Mouse (Mus musculus) kidney, embryonic 14.5 days (tissue): ENCODE results near the gene Tada1. TPM values are rescaled to one million over a fixed set of nuclear protein-coding genes. Genes with fewer than 3 reads are reported as not detected.

Source experiments
- ATAC-seq: fragments of 200-750 bp; cut with Nextera tagmentation; 2 replicates; pipeline ENCODE4 v1.8.0; 2017; ENCODE audit warnings: moderate number of reproducible peaks, mild to moderate bottlenecking, moderate TSS enrichment, moderate library complexity; ENCODE audit not compliant: low FRiP score, low TSS enrichment
- H3K27ac ChIP-seq: fragments of 300-500 bp; sonication (generic); 2 replicates; pipeline ENCODE4 v1.5.1; 2014; ENCODE audit warnings: low read depth, mild to moderate bottlenecking, low read length, moderate library complexity, mixed read lengths
- H3K27me3 ChIP-seq: fragments of 300-500 bp; sonication (generic); 2 replicates; pipeline ENCODE4 v1.6.1; 2014; ENCODE audit warnings: mild to moderate bottlenecking, low read length; ENCODE audit not compliant: control insufficient read depth, insufficient read depth
- H3K36me3 ChIP-seq: fragments of 300-500 bp; sonication (generic); 2 replicates; pipeline ENCODE4 v1.6.1; 2014; ENCODE audit warnings: low read length, mixed read lengths; ENCODE audit not compliant: control insufficient read depth, insufficient read depth
- H3K4me1 ChIP-seq: fragments of 300-500 bp; sonication (generic); 2 replicates; pipeline ENCODE4 v1.6.1; 2014; ENCODE audit warnings: low read length, mixed read lengths; ENCODE audit not compliant: control insufficient read depth, insufficient read depth
- H3K4me2 ChIP-seq: fragments of 300-500 bp; sonication (generic); replicated peaks from 2 replicates; pipeline ENCODE4 v1.6.1; 2014; ENCODE audit warnings: low read depth, mild to moderate bottlenecking, low read length
- H3K4me3 ChIP-seq: fragments of 300-500 bp; sonication (generic); 2 replicates; pipeline ENCODE4 v1.5.1; 2014; ENCODE audit warnings: mild to moderate bottlenecking, low read length
- H3K9ac ChIP-seq: fragments of 300-500 bp; sonication (generic); 2 replicates; pipeline ENCODE4 v1.6.1; 2014; ENCODE audit warnings: low read depth, mild to moderate bottlenecking, low read length, moderate library complexity
- H3K9me3 ChIP-seq: fragments of 300-500 bp; sonication (generic); 2 replicates; pipeline ENCODE4 v1.6.1; 2016; ENCODE audit warnings: low read length; ENCODE audit not compliant: control insufficient read depth
- WGBS: fragments of 180-500 bp; shearing (Covaris S2); extraction: QIAGEN DNeasy Blood & Tissue Kit; methylation state at CpG from one replicate; pipeline ENCODE4 v1.1.7; 2014; 5-methylcytosine and 5-hydroxymethylcytosine counted together
- polyA plus RNA-seq: library from polyadenylated mRNA; unstranded; fragments of >200 nt; fragmentation: Nextera tagmentation; extraction: Ambion mirVana; gene quantifications from 2 replicates; pipeline ENCODE4 v1.2.1, GENCODE M21; 2014

The Tada1 gene
- polyA plus RNA-seq, 1 experiment from 2014 or later: 62.9 TPM

DNA sequence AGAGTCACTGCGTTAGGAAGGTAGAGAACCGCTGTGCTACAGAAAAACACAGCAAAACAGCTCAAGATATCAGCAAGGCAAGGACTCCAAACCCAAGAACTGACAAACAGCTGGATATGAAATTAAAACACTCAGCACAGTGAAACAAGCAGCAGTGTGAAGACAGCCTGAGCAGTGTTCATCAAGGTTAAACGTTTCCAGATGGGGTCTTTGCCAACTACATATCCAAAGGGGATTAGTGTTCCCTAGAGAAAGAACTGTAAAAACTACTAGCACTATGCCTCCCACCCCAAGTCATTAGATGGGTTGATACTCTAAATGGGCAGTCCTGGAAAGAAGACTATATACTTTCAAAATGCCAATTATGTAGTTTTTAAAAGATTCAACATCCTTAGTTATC lies 29.6 kb upstream of the Tada1 start:
- H3K4me3 ChIP-seq: no peak overlapping the region
- no peaks in the 10 kb centered on the region for H3K27me3 ChIP-seq
- H3K9ac ChIP-seq: no peak overlapping the region
- ATAC-seq: no peak
- H3K4me1 ChIP-seq: no peaks in the 10 kb centered on the region
- no peaks in the 10 kb centered on the region for H3K36me3 ChIP-seq
- H3K27ac ChIP-seq: no peak overlapping the region
- H3K4me2 ChIP-seq: no peak overlapping the region
- WGBS: 62% methylated on average over 3 of the region's 3 CpGs
- H3K9me3 ChIP-seq: no peaks in the 10 kb centered on the region

DNA sequence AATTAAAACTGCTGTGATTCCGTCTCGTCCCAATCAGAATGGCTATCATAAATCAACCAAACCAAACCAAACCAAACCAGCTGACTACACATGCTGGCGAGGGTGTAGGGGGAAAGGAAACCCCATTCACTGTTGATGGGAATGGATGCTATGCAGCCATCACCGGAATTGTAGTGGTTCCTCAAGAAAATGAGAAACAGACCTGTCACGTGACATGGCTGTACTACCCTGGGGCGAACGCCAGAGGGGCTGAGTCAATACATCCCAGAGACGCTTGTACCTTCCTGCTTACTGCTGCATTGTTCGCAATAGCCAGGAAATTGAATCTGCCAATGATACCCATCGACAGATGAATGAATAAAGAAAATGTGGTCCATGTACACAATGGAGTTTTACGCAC lies 29.1 kb upstream of the Tada1 start:
- H3K4me3 ChIP-seq: no peak overlapping the region
- no peaks in the 10 kb centered on the region for H3K27me3 ChIP-seq
- H3K27ac ChIP-seq: no peak overlapping the region
- 70% methylated on average over 11 of the region's 11 CpGs for WGBS
- no peak overlapping the region for H3K4me2 ChIP-seq
- no peak overlapping the region for H3K9ac ChIP-seq
- no peak for ATAC-seq
- no peaks in the 10 kb centered on the region for H3K36me3 ChIP-seq
- H3K4me1 ChIP-seq: no peaks in the 10 kb centered on the region
- H3K9me3 ChIP-seq: no peaks in the 10 kb centered on the region

DNA sequence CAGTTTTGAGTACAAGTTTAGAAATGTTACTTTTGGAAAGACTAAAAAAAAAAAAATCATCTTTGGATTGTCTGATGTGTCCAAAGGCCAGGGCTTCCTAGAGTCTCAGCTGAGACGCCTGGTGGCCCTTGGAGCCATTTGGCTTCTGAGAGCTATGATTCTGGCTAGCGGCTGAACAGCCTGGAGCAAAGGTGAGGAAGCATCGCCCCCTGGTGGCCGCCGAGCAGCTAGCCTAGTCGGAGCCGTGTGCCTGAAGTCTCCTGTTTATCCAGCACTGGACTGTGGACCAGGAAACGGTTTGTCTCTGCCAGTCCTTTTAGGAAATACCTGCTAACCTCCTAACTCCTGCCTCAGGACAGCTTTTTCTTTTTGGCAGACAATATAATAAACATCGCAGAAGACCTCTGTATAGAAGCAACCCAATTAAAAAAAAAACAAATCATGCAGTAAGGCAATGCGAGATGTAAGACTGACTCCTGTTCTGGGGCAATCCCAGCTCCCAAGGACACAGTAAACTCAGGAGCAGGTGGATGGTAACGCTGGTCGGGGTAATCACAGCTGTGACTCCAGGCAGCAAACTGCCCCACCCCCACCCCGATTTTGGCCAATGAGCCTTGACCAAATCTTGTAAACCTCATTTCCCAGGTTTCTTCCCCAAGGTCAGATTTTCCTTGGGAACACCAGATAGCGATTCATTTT lies 18.6 kb upstream of the Tada1 start:
- H3K27me3 ChIP-seq: no peaks in the 10 kb centered on the region
- H3K36me3 ChIP-seq: no peaks in the 10 kb centered on the region
- H3K4me3 ChIP-seq: no peak overlapping the region
- peak; percentile 87; the same call in 1 of the 2 replicates for ATAC-seq
- no peak overlapping the region for H3K9ac ChIP-seq
- no peaks in the 10 kb centered on the region for H3K9me3 ChIP-seq
- WGBS: 23% methylated on average over 14 of the region's 14 CpGs
- no peaks in the 10 kb centered on the region for H3K4me1 ChIP-seq
- no peak overlapping the region for H3K4me2 ChIP-seq
- H3K27ac ChIP-seq: no peak overlapping the region

DNA sequence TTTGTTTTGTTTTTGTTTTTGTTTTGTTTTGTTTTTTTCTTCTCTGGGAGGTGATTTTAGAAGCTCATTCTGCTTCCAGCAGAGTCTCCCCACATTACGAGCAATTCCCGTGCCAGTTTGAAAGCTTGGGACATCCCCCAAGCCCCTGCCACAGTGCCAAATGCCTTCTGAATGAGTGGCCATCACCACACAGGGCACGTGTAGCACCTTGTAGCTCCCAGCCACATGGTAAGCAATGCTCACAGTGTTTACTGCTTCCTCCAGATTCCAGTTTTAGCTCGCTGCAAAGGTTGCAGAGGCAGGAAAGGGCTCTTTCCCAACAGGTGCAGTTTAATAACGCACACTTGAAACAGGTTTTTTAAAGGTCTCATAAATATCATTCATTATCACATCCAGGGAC lies 18.0 kb upstream of the Tada1 start:
- Histone ChIP-seq H3K36me3 (no peaks in the 10 kb centered on the region), H3K27me3 (no peaks in the 10 kb centered on the region), H3K9ac (no peak overlapping the region), H3K4me2 (no peak overlapping the region), H3K9me3 (no peaks in the 10 kb centered on the region), H3K4me1 (no peaks in the 10 kb centered on the region), H3K27ac (no peak overlapping the region), H3K4me3 (no peak overlapping the region)
- 53% methylated on average over 5 of the region's 5 CpGs for WGBS
- ATAC-seq: no peak

DNA sequence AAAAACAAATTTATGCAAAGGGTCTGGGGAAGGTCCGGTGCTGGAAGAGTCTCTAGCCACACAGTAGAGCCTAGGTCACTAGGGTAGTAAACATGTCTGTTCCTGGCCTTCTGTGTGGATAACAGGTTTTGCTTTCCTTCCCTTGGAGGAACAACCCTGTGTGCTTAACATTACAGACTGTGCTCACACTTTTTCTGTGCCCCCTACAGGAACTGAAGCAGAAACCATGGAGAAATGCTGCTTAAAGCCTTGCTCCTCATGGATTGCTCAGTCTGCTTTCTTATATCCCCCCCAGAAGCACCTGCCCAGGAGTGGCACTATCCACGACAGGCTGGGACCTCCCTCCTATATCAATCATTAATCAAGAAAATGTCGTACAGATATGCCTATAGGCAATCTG lies 17.1 kb upstream of the Tada1 start:
- no peaks in the 10 kb centered on the region for H3K27me3 ChIP-seq
- ATAC-seq: no peak
- no peak overlapping the region for H3K27ac ChIP-seq
- H3K9ac ChIP-seq: no peak overlapping the region
- H3K4me1 ChIP-seq: no peaks in the 10 kb centered on the region
- H3K4me3 ChIP-seq: no peak overlapping the region
- H3K9me3 ChIP-seq: no peaks in the 10 kb centered on the region
- no peaks in the 10 kb centered on the region for H3K36me3 ChIP-seq
- H3K4me2 ChIP-seq: no peak overlapping the region
- WGBS: 60% methylated on average over 3 of the region's 3 CpGs

DNA sequence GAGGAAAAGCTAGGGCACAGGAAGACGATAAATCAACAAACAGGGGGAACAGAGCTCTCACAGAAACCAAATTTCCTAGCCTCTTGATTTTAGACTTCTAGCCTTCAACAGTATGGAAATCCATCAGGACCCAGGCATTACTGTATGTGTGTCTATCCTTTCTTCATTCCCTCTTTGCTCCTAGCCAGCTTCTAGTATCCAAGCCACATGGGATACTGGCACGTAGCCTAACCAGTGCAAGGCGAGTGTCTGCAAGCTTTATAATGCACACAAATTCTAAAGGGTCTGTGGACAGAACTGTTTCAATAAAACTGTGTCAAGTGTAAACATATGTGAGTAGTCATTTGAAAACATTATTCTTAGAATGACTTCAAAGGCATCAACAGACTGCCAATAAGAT lies 16.2 kb upstream of the Tada1 start:
- Histone ChIP-seq H3K9me3 (no peaks in the 10 kb centered on the region), H3K4me2 (no peak overlapping the region), H3K36me3 (no peaks in the 10 kb centered on the region), H3K4me3 (no peak overlapping the region), H3K9ac (no peak overlapping the region), H3K27me3 (no peaks in the 10 kb centered on the region), H3K27ac (no peak overlapping the region), H3K4me1 (no peaks in the 10 kb centered on the region)
- WGBS: 84% methylated on average over 3 of the region's 3 CpGs
- ATAC-seq: no peak

DNA sequence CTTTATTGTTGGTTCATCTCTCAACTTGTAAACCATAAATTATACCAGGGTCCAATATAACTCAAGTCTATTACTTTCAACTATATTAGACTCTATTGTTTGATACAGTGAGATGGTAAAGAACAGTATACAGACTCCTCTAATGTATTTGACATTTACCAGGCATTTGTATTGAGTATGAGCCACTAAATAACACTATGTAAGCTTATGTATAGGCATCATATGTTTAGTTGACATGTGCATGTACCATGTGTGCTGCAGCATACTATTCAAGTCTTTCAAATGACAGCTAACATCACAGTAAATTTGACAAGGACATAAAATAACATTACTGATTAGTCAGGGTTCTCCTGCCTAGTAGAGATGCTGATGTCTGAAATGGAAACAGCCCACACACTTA lies 15.8 kb upstream of the Tada1 start:
- Histone ChIP-seq H3K9ac (no peak overlapping the region), H3K36me3 (no peaks in the 10 kb centered on the region), H3K27ac (no peak overlapping the region), H3K4me2 (no peak overlapping the region), H3K27me3 (no peaks in the 10 kb centered on the region), H3K4me1 (no peaks in the 10 kb centered on the region), H3K9me3 (no peaks in the 10 kb centered on the region), H3K4me3 (no peak overlapping the region)
- no peak for ATAC-seq

DNA sequence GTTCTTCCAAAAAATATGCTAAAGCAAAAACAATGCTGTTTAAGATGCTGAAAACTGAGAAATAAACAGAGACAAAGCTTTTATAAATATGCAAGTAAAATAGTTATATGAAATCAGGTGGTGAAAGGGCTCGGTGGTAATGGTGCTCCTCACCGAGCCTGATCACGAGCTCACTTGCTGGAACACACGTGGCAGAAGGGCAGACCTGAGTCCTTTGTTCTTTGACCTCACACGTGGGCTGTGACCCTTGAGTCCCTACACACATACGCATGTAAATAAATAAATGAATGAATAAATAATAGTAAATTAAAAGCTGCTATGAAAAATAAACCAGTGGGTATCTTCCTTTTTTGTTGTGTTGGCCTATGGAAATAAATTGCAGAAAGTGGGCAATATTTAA lies 1.7 kb upstream of the Tada1 start:
- Histone ChIP-seq H3K36me3 (no peaks in the 10 kb centered on the region), H3K4me3 (no peak overlapping the region), H3K4me1 (peaks cover 15% of the 10 kb centered on the region), H3K27ac (no peak overlapping the region), H3K27me3 (no peaks in the 10 kb centered on the region), H3K9me3 (0 out of 2 replicates have a peak, but pooled peaks cover 3% of the 10 kb centered on the region), H3K9ac (no peak overlapping the region), H3K4me2 (no peak overlapping the region)
- WGBS: 53% methylated on average over 6 of the region's 6 CpGs
- no peak for ATAC-seq

DNA sequence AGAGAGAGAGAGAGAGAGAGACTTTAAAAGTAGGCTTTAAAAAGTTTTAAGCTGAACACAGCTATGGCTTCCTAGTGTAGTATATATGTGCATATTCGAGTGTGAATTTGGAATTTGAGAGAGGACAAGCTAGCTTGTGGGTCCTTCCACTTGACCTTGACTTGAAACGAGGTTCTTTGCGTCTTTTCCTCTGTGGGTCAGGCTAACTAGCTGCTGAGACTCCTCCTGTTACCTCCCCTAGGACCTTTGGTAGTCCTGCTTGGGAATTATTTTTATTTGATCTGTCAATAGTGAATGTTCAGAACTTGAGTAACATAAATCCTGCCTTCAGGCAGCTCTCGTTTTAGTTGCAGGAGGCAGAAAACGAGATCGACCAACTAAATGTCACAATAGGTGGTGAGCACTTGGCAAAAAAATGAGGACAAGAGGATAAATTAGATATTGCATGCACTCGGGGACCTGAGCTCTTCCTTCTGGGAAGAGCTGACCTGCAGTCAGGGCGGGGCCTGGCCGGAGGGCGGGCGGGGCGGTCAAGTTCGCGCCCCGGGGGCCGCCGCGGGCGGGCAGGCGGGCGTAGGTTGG lies 375 bp upstream of the Tada1 start:
- Histone ChIP-seq H3K36me3 (peaks cover 12% of the 10 kb centered on the region; the same call in 1 of the 2 replicates), H3K27me3 (no peaks in the 10 kb centered on the region), H3K27ac (no peak overlapping the region), H3K4me3 (peak overlapping the region; percentile 98), H3K4me1 (peaks cover 15% of the 10 kb centered on the region), H3K9ac (peak overlapping the region; percentile 98), H3K9me3 (0 out of 2 replicates have a peak, but pooled peaks cover 3% of the 10 kb centered on the region), H3K4me2 (peak overlapping the region; percentile 37)
- ATAC-seq: peak; percentile 18; the same call in 1 of the 2 replicates
- WGBS: 3% methylated on average over 20 of the region's 21 CpGs
